Mouse (Mus musculus): ENCODE results near the gene Sfmbt2. TPM values are rescaled to one million over a fixed set of nuclear protein-coding genes. Genes with fewer than 3 reads are reported as not detected.

Gene Sfmbt2
- polyA plus RNA-seq, 1 experiment from 2014 or later = 1.8 TPM

MicroRNA genes within 50 kb of the gene (microRNA counts, 519-probe panel; counts per million panel counts)
- microRNA mmu-miR-297a+mmu-miR-466f+mmu-miR-669b (not detected), microRNA mmu-miR-297b-3p (not detected), microRNA mmu-miR-297b-5p (not detected), microRNA mmu-miR-297c (1,742 counts per million, percentile 2 among the panel's probes with 10 or more counts), microRNA mmu-miR-466a-3p+mmu-miR-466b-3-3p (4,917 counts per million, percentile 50 among the panel's probes with 10 or more counts), microRNA mmu-miR-466a-5p+mmu-miR-466e-5p (not detected), microRNA mmu-miR-466c-5p (not detected), microRNA mmu-miR-466d-3p (not detected), microRNA mmu-miR-466d-5p (not detected), microRNA mmu-miR-466f-5p (not detected), microRNA mmu-miR-466g (3,696 counts per million, percentile 24 among the panel's probes with 10 or more counts), microRNA mmu-miR-466h (not detected), microRNA mmu-miR-466l (not detected), microRNA mmu-miR-467a (3,112 counts per million, percentile 13 among the panel's probes with 10 or more counts), microRNA mmu-miR-467b (not detected), microRNA mmu-miR-467c (2,857 counts per million, percentile 10 among the panel's probes with 10 or more counts), microRNA mmu-miR-467d (not detected), microRNA mmu-miR-467e (2,273 counts per million, percentile 5 among the panel's probes with 10 or more counts), microRNA mmu-miR-669a (3,547 counts per million, percentile 20 among the panel's probes with 10 or more counts), microRNA mmu-miR-669e (not detected), microRNA mmu-miR-669f (5,788 counts per million, percentile 78 among the panel's probes with 10 or more counts), microRNA mmu-miR-669g (not detected), microRNA mmu-miR-669h-5p (not detected), microRNA mmu-miR-669i (not detected), microRNA mmu-miR-669j (not detected), microRNA mmu-miR-669m (not detected), microRNA mmu-miR-669o (not detected)

Small RNAs within 50 kb of the gene (microRNA-seq; reads per million reads assigned to microRNA genes)
- not detected for gene Gm22051
- 0.57 reads per million for gene Gm22072
- not detected for gene Gm22091
- not detected for gene Gm22166
- gene Gm22239 = 2.3 reads per million, percentile 6 among the genes with 10 or more reads in this experiment
- gene Gm22626 = not detected
- gene Gm22635 = not detected
- not detected for gene Gm22677
- gene Gm22678 = not detected
- gene Gm22775 = not detected
- gene Gm22925 = 2.3 reads per million, percentile 6 among the genes with 10 or more reads in this experiment
- not detected for gene Gm23108
- gene Gm23288 = not detected
- gene Gm23542 = not detected
- gene Gm23569 = not detected
- gene Gm23571 = not detected
- not detected for gene Gm23578
- not detected for gene Gm23651
- gene Gm23988 = not detected
- not detected for gene Gm24028
- gene Gm24167 = not detected
- not detected for gene Gm24315
- gene Gm24342 = not detected
- not detected for gene Gm24488
- gene Gm24640 = not detected
- not detected for gene Gm24673
- not detected for gene Gm24761
- gene Gm24806 = not detected
- not detected for gene Gm25022
- gene Gm25158 = not detected
- not detected for gene Gm25263
- gene Gm25285 = not detected
- gene Gm25316 = not detected
- not detected for gene Gm25451
- not detected for gene Gm25673
- gene Gm25680 = not detected
- gene Gm25701 = not detected
- not detected for gene Gm25753
- gene Gm25943 = not detected
- not detected for gene Gm26060
- gene Gm26073 = not detected
- not detected for gene Gm26092
- not detected for gene Gm26156
- not detected for gene Gm26229
- 0.76 reads per million for gene Gm26398
- not detected for gene Gm26426
- gene Gm26431 = not detected
- not detected for gene Gm26491
- gene Mir297a-2 = 4.7 reads per million, percentile 22 among the genes with 10 or more reads in this experiment
- not detected for gene Mir297a-3
- gene Mir297a-4 = not detected
- 2.3 reads per million, percentile 6 among the genes with 10 or more reads in this experiment for gene Mir297b
- not detected for gene Mir297c
- gene Mir466 = 1.7 reads per million
- not detected for gene Mir466b-1
- not detected for gene Mir466b-2
- gene Mir466b-3 = 0.76 reads per million
- not detected for gene Mir466b-4
- gene Mir466b-5 = not detected
- gene Mir466b-6 = not detected
- gene Mir466b-7 = not detected
- gene Mir466b-8 = not detected
- not detected for gene Mir466c-1
- not detected for gene Mir466c-2
- gene Mir466d = not detected
- not detected for gene Mir466e
- gene Mir466f-1 = not detected
- gene Mir466f-2 = not detected
- not detected for gene Mir466f-3
- 1.3 reads per million for gene Mir466g
- gene Mir466h = 1.3 reads per million
- 1.1 reads per million for gene Mir466l
- not detected for gene Mir466m
- gene Mir466n = 56.9 reads per million, percentile 48 among the genes with 10 or more reads in this experiment
- gene Mir466o = 1.5 reads per million
- 0.57 reads per million for gene Mir466p
- 0.76 reads per million for gene Mir467a-1
- gene Mir467a-10 = not detected
- not detected for gene Mir467a-2
- not detected for gene Mir467a-3
- gene Mir467a-4 = not detected
- gene Mir467a-5 = not detected
- not detected for gene Mir467a-6
- gene Mir467a-7 = not detected
- gene Mir467a-8 = not detected
- not detected for gene Mir467a-9
- gene Mir467b = 0.57 reads per million
- gene Mir467c = 1,883 reads per million, percentile 84 among the genes with 10 or more reads in this experiment
- gene Mir467d = 2,800 reads per million, percentile 86 among the genes with 10 or more reads in this experiment
- gene Mir467e = 1,753 reads per million, percentile 83 among the genes with 10 or more reads in this experiment
- gene Mir669a-1 = not detected
- gene Mir669a-10 = not detected
- gene Mir669a-11 = not detected
- gene Mir669a-12 = not detected
- gene Mir669a-2 = not detected
- 2.1 reads per million, percentile 4 among the genes with 10 or more reads in this experiment for gene Mir669a-3
- not detected for gene Mir669a-4
- gene Mir669a-5 = not detected
- not detected for gene Mir669a-6
- gene Mir669a-7 = not detected
- gene Mir669a-8 = not detected
- gene Mir669a-9 = not detected
- gene Mir669b = not detected
- 223 reads per million, percentile 65 among the genes with 10 or more reads in this experiment for gene Mir669c
- not detected for gene Mir669d
- gene Mir669d-2 = not detected
- gene Mir669e = 50.8 reads per million, percentile 46 among the genes with 10 or more reads in this experiment
- 3.4 reads per million, percentile 16 among the genes with 10 or more reads in this experiment for gene Mir669f
- not detected for gene Mir669g
- 9.9 reads per million, percentile 30 among the genes with 10 or more reads in this experiment for gene Mir669h
- gene Mir669i = not detected
- gene Mir669j = not detected
- not detected for gene Mir669k
- 780 reads per million, percentile 75 among the genes with 10 or more reads in this experiment for gene Mir669l
- not detected for gene Mir669m-1
- not detected for gene Mir669m-2
- 665 reads per million, percentile 74 among the genes with 10 or more reads in this experiment for gene Mir669o
- gene Mir669p-1 = not detected
- gene Mir669p-2 = not detected

Other genes starting within 250 kb of the Sfmbt2 start
- gene Itih2, start 239.1 kb upstream of the Sfmbt2 start, polyA plus RNA-seq (2014; fragmentation: Nextera tagmentation; extraction: Ambion mirVana) = 0.06 and 0.12 TPM in 2 replicates
- gene Itih5, start 216.9 kb upstream of the Sfmbt2 start, polyA plus RNA-seq (2014; fragmentation: Nextera tagmentation; extraction: Ambion mirVana) = 7.4 and 7.6 TPM in 2 replicates